Mouse (Mus musculus): Measurements from ENCODE around the gene Dclk1. TPM values are rescaled to one million over a fixed set of nuclear protein-coding genes. Genes with fewer than 3 reads are reported as not detected.

Dclk1 gene
- total RNA-seq, 2 experiments from 2014 or later, result 13.8 to 14.0 TPM

GRCm38 (mm10) chr3:55266091-55266490 lies 23.9 kb downstream of the Dclk1 start:
- DNase-seq, result no peak

DNA sequence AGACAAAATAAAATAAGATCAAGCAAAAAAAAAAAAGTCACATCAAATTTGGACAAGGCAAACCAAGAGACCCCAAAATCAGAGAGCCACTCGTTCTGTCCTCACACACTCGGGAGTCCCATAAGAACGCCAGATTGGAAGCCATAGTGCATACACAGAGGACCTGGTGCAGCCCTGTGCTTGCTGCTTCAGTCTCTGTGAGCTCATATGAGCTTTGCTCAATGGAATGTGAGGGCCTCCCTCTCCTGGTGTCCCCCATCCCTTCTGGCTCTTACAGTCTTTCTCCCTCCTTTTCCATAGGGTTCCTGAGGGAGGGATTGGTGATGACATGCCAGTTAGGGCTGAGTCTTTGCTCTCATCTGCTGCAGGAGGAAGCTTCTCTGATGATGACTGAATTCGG lies 27.6 kb downstream of the Dclk1 start:
- DNase-seq, result no peak

DNA sequence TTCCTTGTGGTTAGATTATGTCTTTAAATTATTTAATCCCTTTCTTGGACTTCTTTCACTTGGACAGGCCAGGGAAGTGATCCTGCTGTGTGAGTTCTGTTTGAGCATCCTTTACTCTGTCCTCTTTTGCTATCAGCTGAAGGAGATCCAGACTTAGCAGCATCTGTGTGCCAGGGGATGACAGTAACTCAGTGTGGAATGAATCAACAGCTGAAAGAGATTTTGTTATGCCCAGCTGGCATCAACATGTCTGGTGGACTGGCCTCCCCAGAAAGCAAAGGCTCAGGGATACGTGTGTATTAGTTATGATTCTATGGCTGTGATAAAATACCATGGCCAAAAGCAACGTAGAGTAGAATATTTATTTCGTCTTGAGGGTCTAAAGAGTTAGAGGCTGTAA lies 28.2 kb downstream of the Dclk1 start:
- DNase-seq, result no peak

DNA sequence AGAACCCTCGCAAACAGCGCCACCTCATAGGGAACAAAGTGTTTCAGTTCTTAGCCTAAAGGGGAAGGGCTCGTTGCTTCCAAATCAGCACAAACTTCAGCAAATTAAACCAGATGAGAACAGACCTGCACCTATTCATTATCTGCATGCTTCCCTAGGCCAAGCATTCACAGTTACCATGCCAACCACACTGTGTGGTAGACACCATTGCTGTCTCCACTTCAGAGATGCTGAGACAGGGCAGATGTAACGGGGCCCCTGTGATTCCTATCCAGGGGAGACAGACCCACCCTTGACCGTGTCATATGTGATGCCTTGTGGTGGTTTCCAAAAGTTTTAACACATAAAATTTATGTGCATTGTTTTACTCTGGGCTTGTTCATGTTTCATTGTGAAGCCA lies 28.8 kb downstream of the Dclk1 start:
- no peak for DNase-seq

GRCm38 (mm10) chr3:55272536-55272935 lies 30.4 kb downstream of the Dclk1 start:
- DNase-seq, result no peak

DNA sequence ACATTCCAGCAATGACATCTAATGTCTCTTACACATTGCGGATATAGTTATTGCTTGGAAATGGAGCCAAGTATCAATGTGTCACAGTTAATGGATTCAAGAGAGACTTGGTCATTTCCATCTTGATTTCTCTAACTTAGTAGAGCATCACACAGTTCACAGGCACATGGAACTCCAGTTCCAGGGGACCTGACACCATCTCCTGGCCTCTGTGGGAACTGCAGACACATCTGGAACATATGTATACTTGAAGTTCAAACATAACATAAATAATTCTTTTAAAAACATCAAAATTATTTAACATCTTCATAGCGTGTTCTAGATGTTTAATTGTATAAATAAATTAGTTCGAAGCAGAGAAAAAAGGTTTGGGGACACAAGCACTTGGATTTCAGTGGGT lies 34.3 kb downstream of the Dclk1 start:
- DNase-seq, result no peak

DNA sequence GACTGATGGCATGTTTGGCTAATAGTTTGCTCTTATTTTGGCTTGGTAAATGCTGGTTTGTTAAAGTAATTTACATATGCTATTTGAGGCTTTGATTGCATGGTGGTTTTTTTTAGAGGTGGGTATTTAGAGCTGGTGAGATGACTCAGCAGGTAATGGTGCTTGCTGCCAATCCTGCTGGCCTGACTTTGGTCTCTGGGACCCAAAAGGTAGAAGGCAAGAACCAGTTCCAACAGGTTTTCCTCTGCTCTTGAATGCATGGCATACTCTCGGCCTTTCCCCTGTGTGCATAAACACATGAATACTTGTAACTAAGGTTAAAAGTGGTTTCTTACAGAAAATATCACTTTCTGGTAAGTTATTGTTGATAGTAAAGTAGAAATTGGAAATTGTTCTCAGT lies 34.7 kb downstream of the Dclk1 start:
- DNase-seq, result no peak

GRCm38 (mm10) chr3:55277829-55278228 lies 35.7 kb downstream of the Dclk1 start:
- DNase-seq, result no peak

DNA sequence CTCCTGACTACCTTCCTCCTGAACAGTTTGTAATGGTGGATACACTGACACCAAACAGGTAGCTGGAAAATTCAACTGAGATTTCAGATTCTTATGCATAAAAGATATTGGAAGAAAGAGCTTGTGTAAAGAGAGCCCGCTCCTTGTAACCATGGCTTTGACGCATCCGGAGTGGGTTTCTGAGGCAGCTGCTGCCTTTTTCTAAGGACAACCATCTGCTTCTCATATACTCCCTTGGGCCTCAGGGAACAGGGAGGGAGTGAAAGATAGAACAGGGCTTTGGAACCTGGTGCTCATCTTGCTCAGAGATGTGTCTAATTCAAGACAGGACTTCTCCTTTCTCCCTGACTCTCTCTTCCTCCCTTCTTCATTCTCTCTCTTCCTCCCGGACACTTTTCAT lies 37.8 kb downstream of the Dclk1 start:
- no peak for DNase-seq

GRCm38 (mm10) chr3:55280471-55280870 lies 38.3 kb downstream of the Dclk1 start:
- DNase-seq, result no peak

GRCm38 (mm10) chr3:55284215-55284614 lies 42.1 kb downstream of the Dclk1 start:
- DNase-seq, result peak; percentile 25

DNA sequence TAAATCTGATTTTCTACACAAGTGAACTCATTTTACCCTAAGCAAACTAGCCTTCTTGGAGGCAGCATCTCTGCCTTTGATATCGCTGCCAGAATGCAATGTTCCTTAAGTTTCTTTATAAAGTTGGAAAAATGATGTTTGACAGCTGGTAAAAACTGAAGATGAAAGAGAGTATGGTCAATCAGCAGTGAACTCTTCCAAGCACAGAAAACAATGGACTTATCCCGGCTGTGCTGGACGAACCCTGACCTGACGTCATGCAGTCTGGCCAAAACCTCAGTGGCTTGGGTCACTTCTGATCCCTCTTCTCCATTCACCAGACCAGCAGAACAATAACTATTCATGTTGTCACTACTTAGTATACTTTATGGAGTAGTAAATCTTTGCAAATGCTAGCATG lies 46.6 kb downstream of the Dclk1 start:
- peak; percentile 24 for DNase-seq

DNA sequence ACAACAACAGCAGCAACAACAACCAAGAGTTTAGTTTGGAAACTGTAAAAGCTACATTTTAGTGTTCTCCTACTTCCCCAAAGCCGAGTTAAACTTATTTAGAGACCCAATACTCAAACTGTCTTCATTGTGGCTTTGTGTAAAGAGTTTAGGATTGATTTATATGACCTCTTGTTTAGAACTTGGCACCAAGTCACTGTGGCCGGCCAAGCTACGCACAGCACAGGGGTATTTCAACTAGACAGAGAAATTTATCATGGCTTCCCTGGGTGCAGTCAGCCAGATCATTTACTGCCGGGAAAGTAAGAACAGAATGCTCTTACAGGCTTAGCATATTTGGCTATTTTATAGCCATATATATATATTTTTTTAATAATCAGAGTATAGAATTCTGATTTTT lies 49.8 kb downstream of the Dclk1 start:
- no peak for DNase-seq

DNA sequence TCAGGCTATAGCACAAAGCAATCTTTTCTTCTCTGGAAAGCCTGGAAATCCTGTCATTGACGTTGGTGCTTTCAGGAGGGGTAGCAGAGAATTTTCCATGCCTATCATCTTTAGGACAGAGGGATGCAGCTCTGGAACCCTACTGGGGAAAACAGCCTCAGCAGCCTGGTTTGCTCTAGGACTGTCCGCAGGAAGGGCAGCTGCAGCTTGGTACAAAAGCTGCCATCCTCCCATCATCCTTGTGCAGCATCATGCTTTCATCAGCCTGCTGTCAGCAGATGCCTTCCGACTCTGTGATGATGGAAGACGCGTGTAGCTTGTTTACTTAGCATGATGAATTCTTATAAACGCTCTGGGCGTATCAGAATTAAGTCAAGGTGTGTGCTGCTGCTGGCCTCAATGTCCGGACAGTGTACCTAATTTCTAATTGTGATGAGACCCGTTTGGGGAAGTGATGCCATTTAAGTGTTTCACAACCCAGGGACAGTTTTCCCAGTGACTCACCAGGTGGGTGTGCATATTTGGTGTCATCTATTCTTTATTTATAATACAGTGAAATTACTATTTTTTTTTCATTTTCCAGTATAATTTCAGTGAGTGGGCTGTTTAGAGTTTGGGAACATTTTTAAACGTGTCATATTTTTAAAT lies 50.7 kb downstream of the Dclk1 start:
- no peak for DNase-seq

DNA sequence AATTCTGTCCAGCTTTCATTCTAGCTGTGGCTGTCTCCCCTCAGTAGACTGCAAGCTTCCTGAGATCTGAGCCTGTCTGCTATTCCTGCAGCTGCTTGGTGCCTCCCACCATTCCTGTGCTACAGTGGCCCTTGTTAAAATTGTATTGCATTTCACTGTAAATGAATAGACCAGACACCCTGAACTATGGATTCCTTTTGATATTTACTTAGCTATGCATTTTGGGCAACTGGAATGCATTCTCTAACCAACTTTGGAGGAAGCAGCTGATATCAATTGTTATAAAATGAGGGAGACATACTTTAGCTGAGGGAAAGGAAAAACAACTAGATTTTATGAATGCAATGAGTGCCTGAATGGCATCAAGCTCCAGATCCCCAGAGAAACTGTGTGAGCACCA lies 63.5 kb downstream of the Dclk1 start:
- DNase-seq, result no peak

DNA sequence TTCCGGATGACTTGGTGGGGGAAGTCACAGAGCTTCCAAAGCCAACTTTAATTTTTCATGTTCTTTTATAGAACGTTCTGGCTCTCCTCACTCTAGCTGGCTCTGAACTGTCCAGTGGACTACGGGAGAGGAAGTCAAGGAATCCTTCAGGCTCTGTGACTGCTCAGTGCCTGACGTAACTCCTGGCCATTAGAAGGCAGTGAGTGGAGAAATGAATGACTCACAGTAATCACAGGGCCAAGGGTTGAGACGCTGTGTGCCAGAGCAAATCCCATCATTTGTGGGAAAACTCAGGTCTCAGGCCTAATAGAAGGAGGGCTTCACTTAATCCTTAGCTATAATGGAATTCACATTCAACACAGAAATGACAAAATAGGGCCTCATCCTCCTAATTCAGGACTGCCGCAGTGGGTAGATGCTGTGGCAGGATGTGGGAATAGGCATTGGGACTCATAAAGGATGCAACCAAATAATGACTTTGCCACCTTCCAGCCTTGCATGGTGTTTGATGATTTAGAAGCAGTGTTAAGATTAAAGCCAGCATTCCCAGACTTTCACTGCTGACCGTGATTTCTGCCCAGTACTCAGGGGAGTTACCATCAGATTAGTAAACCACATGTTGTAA lies 65.5 kb downstream of the Dclk1 start:
- DNase-seq, result peak; percentile 46

DNA sequence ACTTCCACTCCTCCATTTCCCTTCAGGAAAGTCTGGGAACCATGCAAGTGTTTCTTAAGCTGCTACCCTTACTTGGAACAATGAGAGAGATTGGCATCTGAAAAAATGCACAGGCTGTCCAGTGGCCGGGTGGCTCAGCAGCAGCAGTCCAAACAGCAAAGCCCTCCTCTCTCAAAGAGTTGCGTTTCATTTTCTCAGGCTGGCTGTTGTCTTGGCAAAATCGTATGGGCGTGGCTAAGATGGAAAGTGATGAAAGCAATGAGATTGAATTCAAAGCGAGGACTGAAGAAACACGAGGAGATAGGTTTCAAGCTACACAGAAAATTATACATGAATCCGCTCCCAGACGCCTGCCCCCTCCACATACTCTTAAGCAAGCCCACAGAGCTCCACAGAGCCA lies 67.8 kb downstream of the Dclk1 start:
- DNase-seq, result no peak

- DNase-seq, result no peak
These were observed 73.7 kb downstream of the Dclk1 start for GRCm38 (mm10) chr3:55315827-55316226.

DNA sequence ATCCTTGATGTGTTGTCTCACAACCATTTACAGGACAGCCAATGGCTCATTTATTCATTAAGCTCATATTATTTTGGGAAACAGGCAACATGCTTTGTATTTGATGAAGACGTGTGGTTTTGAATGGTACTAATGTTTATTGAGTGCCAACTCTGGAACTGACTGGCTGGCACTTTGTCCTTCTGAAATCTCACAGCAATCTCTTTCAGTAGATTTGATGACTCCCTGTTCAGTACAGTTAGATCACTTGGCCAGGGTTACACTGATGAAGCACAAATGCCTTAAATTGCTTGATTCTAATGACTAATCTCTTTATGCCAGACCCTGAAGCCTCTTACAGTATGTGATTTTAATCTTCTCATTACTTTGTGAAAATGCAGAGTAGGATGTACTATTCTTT lies 75.9 kb downstream of the Dclk1 start:
- DNase-seq, result no peak

DNA sequence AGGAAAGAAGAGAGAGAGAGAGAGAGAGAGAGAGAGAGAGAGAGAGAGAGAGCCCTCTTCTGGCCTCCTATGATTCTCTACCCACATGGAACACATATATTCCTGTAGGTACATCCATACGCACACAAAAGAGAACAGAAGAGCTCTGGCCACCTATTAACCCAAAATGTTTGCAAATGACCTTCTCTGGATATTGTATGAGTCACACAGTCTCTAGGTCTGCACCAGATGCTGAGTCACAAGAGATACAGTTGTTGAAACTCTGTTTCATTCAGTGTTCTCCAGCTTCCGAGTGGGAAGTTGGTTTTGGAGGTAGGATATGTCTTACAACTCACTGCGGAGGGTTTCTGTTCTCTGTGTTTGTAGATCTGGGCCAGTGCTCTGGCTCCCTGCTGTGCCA lies 78.4 kb downstream of the Dclk1 start:
- no peak for DNase-seq

DNA sequence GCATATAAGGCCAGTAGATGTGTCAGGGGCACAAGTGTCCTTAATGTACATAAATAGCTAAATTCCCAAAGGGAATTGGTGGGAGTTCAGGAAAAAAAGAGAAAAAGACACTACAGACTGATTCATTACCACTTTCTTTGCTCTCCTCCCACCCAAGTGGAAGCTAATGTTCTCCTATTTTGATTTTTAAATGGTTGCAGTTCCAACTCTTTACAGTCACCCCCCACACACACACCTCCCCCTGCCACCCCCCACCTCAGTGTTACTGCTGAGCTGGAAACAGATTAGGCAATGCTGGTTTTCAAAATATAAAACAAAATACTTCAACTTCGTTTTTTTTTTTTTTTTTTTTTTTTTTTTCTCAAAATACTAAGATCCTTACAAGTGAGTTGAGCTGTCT lies 81.9 kb downstream of the Dclk1 start:
- no peak for DNase-seq

GRCm38 (mm10) chr3:55330496-55330895 lies 88.3 kb downstream of the Dclk1 start:
- no peak for DNase-seq

GRCm38 (mm10) chr3:55331694-55332093 lies 89.5 kb downstream of the Dclk1 start:
- no peak for DNase-seq

- no peak for DNase-seq
These were observed 91.3 kb downstream of the Dclk1 start for GRCm38 (mm10) chr3:55333511-55333910.

DNA sequence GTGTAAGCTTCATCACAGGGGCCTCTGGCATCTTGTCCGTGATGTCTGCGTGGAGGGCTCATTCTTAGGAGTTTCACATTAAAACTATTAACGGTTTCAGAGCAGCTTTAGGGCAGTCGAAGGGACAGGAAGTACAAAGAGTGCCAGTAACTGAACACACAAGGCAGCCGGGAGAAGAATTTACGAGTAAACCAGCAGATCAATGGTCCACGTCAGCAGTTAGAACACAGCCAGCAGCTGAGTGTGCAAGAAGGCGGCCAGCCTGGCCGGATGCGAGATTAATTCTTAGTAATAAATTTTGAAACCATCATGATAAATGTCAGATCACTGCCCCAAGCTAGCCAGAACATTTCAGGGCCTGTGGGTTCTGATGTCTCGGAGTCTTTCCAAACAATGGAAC lies 94.7 kb downstream of the Dclk1 start:
- DNase-seq, result peak; percentile 30

All from heart, postnatal 4 days (tissue).